Mouse (Mus musculus) embryonic facial prominence, embryonic 13.5 days (tissue): ENCODE results near the gene Cd200r1. TPM values are rescaled to one million over a fixed set of nuclear protein-coding genes. Genes with fewer than 3 reads are reported as not detected.
"Not testable (repeated sequence)": the region's sequence is repeated elsewhere in the genome, so short reads cannot be mapped to it uniquely, and the experiment has no call there.

Source experiments
- ATAC-seq: fragments of 200-750 bp; cut with Nextera tagmentation; 2 replicates; pipeline ENCODE4 v1.8.0; 2017; ENCODE audit warnings: low read depth; ENCODE audit not compliant: insufficient number of reproducible peaks, insufficient read depth, low FRiP score, low TSS enrichment
- H3K27ac ChIP-seq: fragments of 300-500 bp; sonication (generic); 2 replicates; pipeline ENCODE4 v1.5.1; 2015; ENCODE audit warnings: moderate library complexity, mild to moderate bottlenecking, inconsistent platforms
- H3K27me3 ChIP-seq: fragments of 300-500 bp; sonication (generic); 2 replicates; pipeline ENCODE4 v1.6.1; 2015; ENCODE audit warnings: mild to moderate bottlenecking, inconsistent platforms
- H3K36me3 ChIP-seq: fragments of 300-500 bp; sonication (generic); 2 replicates; pipeline ENCODE4 v1.6.1; 2015; ENCODE audit warnings: mild to moderate bottlenecking, inconsistent platforms
- H3K4me1 ChIP-seq: fragments of 300-500 bp; sonication (generic); 2 replicates; pipeline ENCODE4 v1.6.1; 2015; ENCODE audit warnings: inconsistent platforms
- H3K4me2 ChIP-seq: fragments of 300-500 bp; sonication (generic); 2 replicates; pipeline ENCODE4 v1.6.1; 2015; ENCODE audit warnings: moderate library complexity, mild to moderate bottlenecking, inconsistent platforms
- H3K4me3 ChIP-seq: fragments of 300-500 bp; sonication (generic); 2 replicates; pipeline ENCODE4 v1.5.1; 2015; ENCODE audit warnings: mild to moderate bottlenecking, inconsistent platforms
- H3K9ac ChIP-seq: fragments of 300-500 bp; sonication (generic); 2 replicates; pipeline ENCODE4 v1.6.1; 2015; ENCODE audit warnings: mild to moderate bottlenecking, inconsistent platforms
- H3K9me3 ChIP-seq: fragments of 300-500 bp; sonication (generic); 2 replicates; pipeline ENCODE4 v1.6.1; 2016; ENCODE audit warnings: inconsistent platforms
- whole genome bisulfite sequencing: fragments of 180-500 bp; shearing (Covaris S2); methylation state at CpG from one replicate; pipeline ENCODE4 v1.1.7; 2015; ENCODE audit warnings: mixed read lengths; 5-methylcytosine and 5-hydroxymethylcytosine counted together
- polyA plus RNA-seq: library from polyadenylated mRNA; unstranded; fragments of >200 nt; fragmentation: Nextera tagmentation; extraction: Ambion mirVana; gene quantifications from 2 replicates; pipeline ENCODE4 v1.2.1, GENCODE M21; 2015

Cd200r1 gene
- polyA plus RNA-seq, 1 experiment from 2014 or later: 0.63 TPM

GRCm38 (mm10) chr16:44767967-44768366 lies 2.4 kb downstream of the Cd200r1 start:
- WGBS: 45% methylated on average over 2 of the region's 2 CpGs
- no peak overlapping the region for H3K27ac ChIP-seq
- no peaks in the 10 kb centered on the region for H3K9me3 ChIP-seq
- ATAC-seq: no peak
- H3K9ac ChIP-seq: no peak overlapping the region
- H3K4me2 ChIP-seq: no peak overlapping the region
- H3K27me3 ChIP-seq: no peaks in the 10 kb centered on the region
- H3K36me3 ChIP-seq: no peaks in the 10 kb centered on the region
- no peaks in the 10 kb centered on the region for H3K4me1 ChIP-seq
- no peak overlapping the region for H3K4me3 ChIP-seq

- Histone ChIP-seq H3K4me3 (no peak overlapping the region), H3K27me3 (no peaks in the 10 kb centered on the region), H3K27ac (no peak overlapping the region), H3K36me3 (no peaks in the 10 kb centered on the region), H3K9me3 (no peaks in the 10 kb centered on the region), H3K9ac (no peak overlapping the region), H3K4me2 (no peak overlapping the region), H3K4me1 (no peaks in the 10 kb centered on the region)
- WGBS: 75% methylated on average over 6 of the region's 6 CpGs
- no peak for ATAC-seq
Measured at GRCm38 (mm10) chr16:44772577-44772976, 7.0 kb downstream of the Cd200r1 start.

- no peaks in the 10 kb centered on the region for H3K36me3 ChIP-seq
- H3K4me3 ChIP-seq: no peak overlapping the region
- no peak overlapping the region for H3K27ac ChIP-seq
- 84% methylated on average over 3 of the region's 3 CpGs for WGBS
- H3K4me2 ChIP-seq: no peak overlapping the region
- no peaks in the 10 kb centered on the region for H3K4me1 ChIP-seq
- H3K9ac ChIP-seq: no peak overlapping the region
- H3K27me3 ChIP-seq: no peaks in the 10 kb centered on the region
- no peak for ATAC-seq
- H3K9me3 ChIP-seq: no peaks in the 10 kb centered on the region
Measured at GRCm38 (mm10) chr16:44773673-44774072, 8.1 kb downstream of the Cd200r1 start.

- no peak overlapping the region for H3K4me3 ChIP-seq
- 82% methylated on average over 6 of the region's 6 CpGs for WGBS
Measured at GRCm38 (mm10) chr16:44774201-44774600, 8.7 kb downstream of the Cd200r1 start.

GRCm38 (mm10) chr16:44778538-44779147 lies 13.1 kb downstream of the Cd200r1 start:
- Histone ChIP-seq H3K9ac (no peak overlapping the region), H3K9me3 (no peaks in the 10 kb centered on the region), H3K4me3 (no peak overlapping the region), H3K4me1 (no peaks in the 10 kb centered on the region), H3K27me3 (no peaks in the 10 kb centered on the region), H3K36me3 (no peaks in the 10 kb centered on the region), H3K4me2 (no peak overlapping the region), H3K27ac (no peak overlapping the region)
- ATAC-seq: no peak
- 78% methylated on average over 17 of the region's 17 CpGs for WGBS

More at GRCm38 (mm10) chr16:44774201-44774600, 8.7 kb downstream of the Cd200r1 start:
- Histone ChIP-seq H3K9me3 (no peaks in the 10 kb centered on the region), H3K27me3 (no peaks in the 10 kb centered on the region), H3K9ac (no peak overlapping the region), H3K4me1 (no peaks in the 10 kb centered on the region), H3K36me3 (no peaks in the 10 kb centered on the region), H3K4me2 (no peak overlapping the region), H3K27ac (no peak overlapping the region)
- no peak for ATAC-seq

GRCm38 (mm10) chr16:44779494-44779893 lies 14.0 kb downstream of the Cd200r1 start:
- Histone ChIP-seq H3K27me3 (no peaks in the 10 kb centered on the region), H3K9ac (no peak overlapping the region), H3K36me3 (no peaks in the 10 kb centered on the region), H3K9me3 (no peaks in the 10 kb centered on the region), H3K4me3 (no peak overlapping the region), H3K4me1 (no peaks in the 10 kb centered on the region), H3K4me2 (no peak overlapping the region), H3K27ac (no peak overlapping the region)
- 84% methylated on average over 5 of the region's 5 CpGs for WGBS
- ATAC-seq: no peak

- Histone ChIP-seq H3K4me1 (no peaks in the 10 kb centered on the region), H3K9me3 (no peaks in the 10 kb centered on the region), H3K9ac (no peak overlapping the region), H3K4me2 (no peak overlapping the region), H3K4me3 (no peak overlapping the region), H3K36me3 (no peaks in the 10 kb centered on the region), H3K27ac (no peak overlapping the region), H3K27me3 (no peaks in the 10 kb centered on the region)
- 63% methylated on average over 4 of the region's 4 CpGs for WGBS
- ATAC-seq: no peak
Measured at GRCm38 (mm10) chr16:44780751-44781150, 15.2 kb downstream of the Cd200r1 start.

GRCm38 (mm10) chr16:44786934-44787333 lies 21.4 kb downstream of the Cd200r1 start:
- H3K4me2 ChIP-seq: no peak overlapping the region
- no peaks in the 10 kb centered on the region for H3K4me1 ChIP-seq
- no peak overlapping the region for H3K27ac ChIP-seq
- H3K9me3 ChIP-seq: no peaks in the 10 kb centered on the region
- ATAC-seq: no peak
- no peak overlapping the region for H3K9ac ChIP-seq
- no peaks in the 10 kb centered on the region for H3K36me3 ChIP-seq
- H3K27me3 ChIP-seq: no peaks in the 10 kb centered on the region
- no peak overlapping the region for H3K4me3 ChIP-seq
- 89% methylated on average over 1 of the region's 1 CpGs for WGBS

- Histone ChIP-seq H3K4me2 (no peak overlapping the region), H3K9me3 (no peaks in the 10 kb centered on the region), H3K4me1 (no peaks in the 10 kb centered on the region), H3K27me3 (no peaks in the 10 kb centered on the region), H3K27ac (no peak overlapping the region), H3K9ac (no peak overlapping the region), H3K4me3 (no peak overlapping the region), H3K36me3 (no peaks in the 10 kb centered on the region)
- ATAC-seq: no peak
Measured at GRCm38 (mm10) chr16:44794416-44794815, 28.9 kb downstream of the Cd200r1 start.

- Histone ChIP-seq H3K4me1 (no peaks in the 10 kb centered on the region), H3K4me2 (no peak overlapping the region), H3K4me3 (no peak overlapping the region), H3K9ac (no peak overlapping the region), H3K27me3 (no peaks in the 10 kb centered on the region), H3K36me3 (no peaks in the 10 kb centered on the region), H3K27ac (no peak overlapping the region), H3K9me3 (no peaks in the 10 kb centered on the region)
- no peak for ATAC-seq
Measured at GRCm38 (mm10) chr16:44805976-44806375, 40.4 kb downstream of the Cd200r1 start.

- not testable (repeated sequence) for H3K9ac ChIP-seq, ATAC-seq, H3K36me3 ChIP-seq, H3K27ac ChIP-seq, H3K9me3 ChIP-seq, H3K4me2 ChIP-seq, H3K4me1 ChIP-seq, H3K27me3 ChIP-seq, H3K4me3 ChIP-seq
- 96% methylated on average over 4 of the region's 4 CpGs for WGBS
Measured at GRCm38 (mm10) chr16:44810223-44810622, 44.7 kb downstream of the Cd200r1 start.

- no peak for ATAC-seq
- H3K9me3 ChIP-seq: no peaks in the 10 kb centered on the region
- H3K4me1 ChIP-seq: no peaks in the 10 kb centered on the region
- H3K4me2 ChIP-seq: no peak within 1 kb of the TSS
- WGBS: 84% methylated on average over 3 of the region's 3 CpGs
- H3K27me3 ChIP-seq: no peaks in the 10 kb centered on the region
- no peak within 1 kb of the TSS for H3K9ac ChIP-seq
- H3K36me3 ChIP-seq: no peaks in the 10 kb centered on the region
- no peak within 1 kb of the TSS for H3K27ac ChIP-seq
- H3K4me3 ChIP-seq: no peak within 1 kb of the TSS
Measured at GRCm38 (mm10) chr16:44811544-44811943, 46.0 kb downstream of the Cd200r1 start, which contains the start of gene Cd200r4. Gene Cd200r4, plus strand, starts transcription at chr16:44811733.
